Mouse (Mus musculus) frontal cortex, adult 2 months (tissue): ENCODE measurements around the gene Rpl36al. TPM values are rescaled to one million over a fixed set of nuclear protein-coding genes. Genes with fewer than 3 reads are reported as not detected.

Experiments used
- DNase-seq, 2 experiments: peaks; one replicate each; pipeline ENCODE4 v3.0.0; 2022; ENCODE audit warnings: low spot score in 1 of 2; ENCODE audit errors: extremely low spot score in 1 of 2
- polyA plus RNA-seq: library from polyadenylated mRNA; depleted of rRNA; stranded (reverse); fragments of >200 nt; gene quantifications from 2 replicates; pipeline ENCODE4 v1.2.3, GENCODE M21; 2012; rRNA removed

The Rpl36al gene
- polyA plus RNA-seq: 304 and 313 TPM in 2 replicates

- peak; percentile 93 to 99 for DNase-seq
Measured at GRCm38 (mm10) chr12:69183583-69184308, at the start of gene Rpl36al, which contains the start of gene Mgat2. TSS of gene Rpl36al (minus strand) at chr12:69184083. TSS of gene Mgat2 (plus strand) at chr12:69184157.

DNA sequence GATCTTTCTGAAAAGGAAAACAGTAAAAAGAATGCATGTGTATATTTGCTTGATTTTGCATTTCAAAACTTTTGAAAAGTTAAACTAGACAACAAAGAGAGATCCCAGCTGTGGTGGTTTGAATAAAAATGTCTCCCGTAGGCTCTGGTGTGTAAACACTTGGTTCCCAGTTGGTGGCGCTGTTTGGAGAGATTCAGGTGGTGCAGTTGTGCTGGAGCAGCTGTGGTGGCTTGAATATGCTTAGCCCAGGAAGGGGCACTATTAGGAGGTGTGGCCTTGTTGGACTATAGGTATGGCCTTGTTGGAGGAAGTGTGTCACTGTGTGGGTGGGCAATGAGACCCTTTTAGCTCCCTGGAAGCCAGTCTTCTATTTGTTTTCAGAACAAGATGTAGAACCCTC, 45.4 kb upstream of the Rpl36al start:
- DNase-seq: no peak

DNA sequence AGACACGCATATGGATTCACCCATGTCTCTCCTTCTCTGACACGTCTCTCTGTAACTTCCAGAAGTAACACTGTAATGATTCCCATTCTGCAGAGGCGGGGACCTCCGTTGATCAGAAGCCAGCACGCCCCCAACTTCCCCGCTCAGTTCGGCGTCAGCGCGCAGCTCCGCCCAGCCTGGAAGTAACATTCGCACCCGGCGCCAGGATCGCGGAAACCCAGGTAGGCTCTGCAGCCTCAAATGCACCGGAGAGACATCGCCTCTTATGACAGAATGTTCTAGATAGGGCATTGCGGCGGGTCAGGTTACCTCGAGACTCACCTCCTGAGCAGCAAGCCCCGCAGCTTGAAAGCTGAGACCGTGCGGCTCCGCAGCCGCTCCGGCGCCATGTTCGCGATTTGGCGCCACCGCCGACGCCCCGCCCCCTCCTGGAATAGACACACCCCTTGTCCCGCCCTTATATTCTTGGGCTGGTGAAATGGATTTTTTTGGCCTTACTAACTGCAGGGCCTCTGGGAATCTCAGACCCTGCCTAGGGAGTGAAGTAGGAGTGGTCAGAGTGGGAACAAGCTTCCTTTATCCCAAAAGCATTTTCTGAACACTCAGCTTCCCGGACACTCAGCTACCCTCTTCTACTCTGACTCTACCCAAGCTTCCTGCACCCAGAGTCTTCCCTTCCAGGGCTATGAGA, 44.0 kb upstream of the Rpl36al start, which contains the start of gene Pole2:
Gene Pole2, minus strand, starts transcription at position 420 of the 691 bp plus-strand sequence.
- DNase-seq: peak; percentile 32 to 88

DNA sequence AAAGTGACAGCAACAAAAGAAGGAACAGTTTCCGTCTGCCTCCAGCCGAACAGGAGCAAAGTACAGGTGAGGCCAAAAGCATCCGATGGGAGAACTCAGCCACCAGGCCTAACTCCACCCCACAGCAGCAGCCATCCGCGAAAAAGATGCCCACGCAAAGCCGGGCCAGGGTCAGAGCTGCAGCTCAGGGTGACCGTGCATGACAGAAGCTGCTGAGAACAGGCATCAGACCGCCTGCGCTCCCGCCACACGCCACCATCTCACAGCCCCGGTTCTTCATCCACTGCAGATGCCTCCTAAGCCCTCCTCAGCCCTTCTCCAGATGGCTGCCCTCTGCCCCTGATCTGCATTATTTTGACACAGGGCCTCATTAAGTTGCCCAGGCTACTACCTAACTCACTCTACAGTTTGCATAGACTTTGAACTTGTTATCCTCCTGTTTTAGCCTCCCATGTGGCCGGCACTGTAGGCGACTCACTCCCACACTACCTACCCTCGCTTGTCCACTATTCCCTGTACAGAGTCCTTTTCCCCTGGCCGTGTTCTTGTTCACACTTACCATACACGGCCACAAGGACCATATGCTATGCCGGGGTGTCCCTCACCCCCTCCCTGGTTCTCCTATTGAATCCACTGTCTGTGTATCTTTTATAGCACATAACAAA, 36.9 kb upstream of the Rpl36al start:
- DNase-seq: no peak

DNA sequence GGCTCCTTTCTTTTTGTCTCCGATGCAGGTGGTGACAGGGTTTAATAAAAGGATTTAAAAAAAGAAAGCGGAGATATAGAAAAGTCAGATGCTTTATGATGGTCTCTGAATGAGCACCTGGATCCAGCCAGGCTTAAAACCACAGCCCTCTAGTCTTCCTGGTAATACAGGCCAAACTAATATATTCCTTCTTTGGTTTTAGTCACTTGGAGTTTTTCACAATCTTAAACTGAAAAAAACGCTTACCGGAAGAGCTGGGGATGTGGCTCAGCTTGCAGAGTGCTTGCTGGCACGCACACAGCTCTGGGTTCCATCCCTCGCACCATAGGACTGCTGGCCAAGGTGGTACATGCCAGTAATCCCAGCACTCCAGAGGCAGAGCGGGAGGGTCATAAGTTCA, 32.7 kb upstream of the Rpl36al start:
- no peak for DNase-seq

DNA sequence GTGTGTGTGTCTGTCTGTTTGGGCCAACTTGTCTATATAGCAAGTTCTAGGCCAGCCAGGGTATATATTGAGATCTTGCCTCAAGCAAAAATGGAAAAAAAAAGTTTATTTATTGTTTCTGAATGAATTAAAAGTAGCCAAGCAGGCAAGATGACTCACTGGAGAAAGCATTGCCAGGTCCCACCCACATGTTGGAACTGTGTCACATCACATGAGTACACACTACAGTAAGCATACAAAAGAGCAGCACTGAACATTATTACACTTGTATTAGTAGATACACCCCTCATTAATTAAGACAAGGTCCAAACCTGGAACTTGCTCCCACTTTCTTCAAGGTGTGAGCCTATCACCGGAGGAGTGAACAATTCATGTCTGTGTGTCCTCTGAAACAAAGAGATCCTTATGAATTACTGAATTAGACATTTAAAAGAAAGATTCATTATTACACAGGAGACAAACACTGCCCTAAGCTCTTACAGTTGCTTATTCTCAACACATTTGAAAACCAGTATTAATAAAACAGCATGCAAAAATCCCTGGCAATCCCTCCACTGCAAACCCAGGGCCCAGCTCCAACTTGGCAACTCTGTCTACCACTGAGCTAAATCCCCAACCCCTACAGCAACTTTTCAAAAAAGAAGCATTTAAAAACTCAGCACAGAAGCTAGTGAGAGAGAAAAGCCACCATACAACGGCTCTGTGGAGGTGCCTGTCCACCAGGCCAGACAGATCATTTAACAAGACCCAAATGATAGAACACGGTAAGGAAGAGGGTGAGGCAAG, 31.3 kb upstream of the Rpl36al start:
- DNase-seq: peak; percentile 35 to 76

GRCm38 (mm10) chr12:69214393-69214792, 30.5 kb upstream of the Rpl36al start:
- DNase-seq: no peak

GRCm38 (mm10) chr12:69213186-69213777, 29.4 kb upstream of the Rpl36al start:
- DNase-seq: no peak

DNA sequence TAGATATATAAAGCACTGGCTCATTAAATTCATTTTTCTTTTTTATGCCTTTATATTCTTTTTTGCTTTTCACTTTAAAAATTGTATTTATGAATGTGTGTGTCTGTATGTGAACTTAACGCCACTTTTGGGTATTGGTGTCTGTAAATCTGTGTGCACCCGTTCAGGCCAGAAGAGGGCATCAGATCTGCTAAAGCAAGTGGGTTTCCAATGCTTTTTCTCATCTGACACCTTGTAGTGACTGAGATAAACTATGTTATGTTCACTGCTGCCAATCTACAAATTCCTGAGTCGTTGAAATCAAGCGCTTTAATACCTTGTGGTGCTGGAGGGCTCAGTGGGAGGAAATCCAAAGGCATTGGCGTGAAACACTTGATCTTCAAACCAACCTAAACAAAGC, 27.2 kb upstream of the Rpl36al start:
- no peak for DNase-seq

DNA sequence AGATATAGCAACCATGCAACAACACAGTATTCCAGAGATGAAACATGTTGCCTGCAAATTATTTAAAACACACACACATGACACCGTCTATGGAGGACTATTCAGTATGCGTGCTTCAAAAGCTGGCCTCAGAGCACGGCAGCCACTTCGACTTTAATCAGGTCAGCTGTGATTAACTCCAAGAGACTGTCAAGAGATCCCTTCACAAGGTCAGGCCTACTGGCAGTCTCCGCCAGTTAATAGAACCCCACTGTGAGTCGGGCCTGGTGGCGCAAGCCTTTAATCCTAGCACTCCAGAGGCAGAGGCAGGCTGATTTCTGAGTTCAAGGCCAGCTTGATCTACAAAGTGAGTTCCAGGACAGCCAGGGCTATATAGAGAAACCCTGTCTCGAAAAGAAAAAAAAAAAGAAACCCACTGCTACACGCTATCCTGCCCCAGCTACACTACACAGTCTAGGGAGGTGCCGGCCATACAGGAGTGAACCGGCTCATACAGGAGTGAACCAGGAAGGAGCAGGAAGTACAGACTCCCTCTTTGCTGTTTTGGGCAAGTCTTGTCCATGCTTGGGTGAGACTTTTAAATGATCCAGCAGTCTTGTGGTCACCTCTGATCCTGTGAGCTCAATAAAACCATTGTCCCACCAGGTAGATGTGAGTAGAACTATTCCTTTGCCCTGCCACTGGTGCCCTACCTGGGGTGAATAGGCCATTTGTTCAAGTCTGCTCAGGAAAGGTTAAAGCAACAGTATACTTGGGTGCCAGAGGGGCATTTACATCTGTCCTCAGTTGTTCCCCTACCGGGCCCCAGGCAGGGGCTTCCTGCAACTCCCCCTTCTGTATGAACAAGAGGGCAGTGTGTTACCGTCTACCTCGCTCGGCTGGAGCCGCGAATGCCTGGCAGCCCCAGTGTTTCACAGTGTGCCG, 26.4 kb upstream of the Rpl36al start:
- no peak for DNase-seq

DNA sequence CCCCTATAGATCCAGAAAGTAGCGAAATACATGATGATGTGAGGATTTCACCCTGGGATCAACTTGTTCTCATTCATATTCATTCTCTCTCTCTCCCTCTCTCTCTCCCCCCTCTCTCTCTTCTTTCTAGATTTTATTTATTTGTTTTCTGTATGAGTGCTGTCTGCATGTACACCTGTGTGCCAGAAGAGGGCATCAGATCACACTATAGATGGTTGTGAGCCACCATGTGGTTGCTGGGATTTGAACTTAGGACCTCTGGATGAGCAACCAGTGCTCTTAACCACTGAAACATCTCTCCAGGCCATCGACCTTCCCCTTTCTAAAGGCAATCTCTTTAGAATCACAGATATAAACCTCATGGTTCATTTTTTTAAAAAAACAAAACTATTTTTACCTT, 24.6 kb upstream of the Rpl36al start:
- DNase-seq: no peak

DNA sequence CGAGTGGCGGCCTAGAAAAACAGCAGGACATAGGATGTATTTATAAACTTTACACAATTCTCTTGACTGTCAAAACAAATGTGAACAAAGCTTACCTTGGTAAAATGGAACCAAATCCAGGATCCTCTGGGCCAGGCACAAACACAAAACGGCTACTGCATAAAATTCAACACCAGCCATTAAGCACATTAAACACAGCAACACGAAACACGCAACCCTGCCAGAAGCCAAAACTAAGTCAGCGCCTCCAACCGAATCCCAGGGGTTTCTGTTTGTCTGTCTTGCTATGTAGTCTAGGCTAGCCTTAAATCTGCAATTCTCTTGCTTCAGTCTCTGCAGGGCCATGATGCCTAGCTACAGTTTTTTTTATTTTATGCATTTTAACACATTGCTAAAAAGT, 24.0 kb upstream of the Rpl36al start:
- DNase-seq: no peak

GRCm38 (mm10) chr12:69207396-69207795, 23.5 kb upstream of the Rpl36al start:
- DNase-seq: no peak

- DNase-seq: no peak
Measured at GRCm38 (mm10) chr12:69204052-69204833, 20.4 kb upstream of the Rpl36al start, which contains the start of gene Gm49384. TSS of gene Gm49384 (minus strand) at chr12:69204267.

DNA sequence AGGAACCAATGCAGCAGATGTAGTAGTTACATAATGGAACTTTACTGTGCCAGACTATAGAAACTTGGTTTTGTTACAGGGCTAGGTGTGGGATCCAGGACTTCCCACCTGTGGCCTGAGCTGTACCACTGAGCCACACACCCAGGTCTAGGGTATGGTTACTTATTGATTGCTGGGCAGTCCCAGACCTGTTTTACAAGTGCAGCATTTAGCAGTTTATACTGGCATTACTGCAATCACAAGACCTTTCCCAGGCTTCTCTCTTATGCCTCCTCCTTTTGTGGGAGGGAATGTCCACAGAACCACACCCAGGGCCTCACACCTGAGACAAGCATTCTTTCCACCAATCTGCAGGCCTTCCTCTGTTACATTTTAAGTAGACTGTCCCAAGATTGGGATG, 15.1 kb upstream of the Rpl36al start:
- no peak for DNase-seq

- peak; percentile 34 to 57 for DNase-seq
Measured at GRCm38 (mm10) chr12:69198164-69198535, 14.3 kb upstream of the Rpl36al start, which contains the start of gene Dnaaf2. TSS of gene Dnaaf2 (minus strand) at chr12:69198429.

- DNase-seq: peak in 1 of 2 experiments; percentile 28
Measured at GRCm38 (mm10) chr12:69197378-69198163, 13.7 kb upstream of the Rpl36al start.
